Mouse (Mus musculus) gastrocnemius, adult 2 months (tissue): ENCODE measurements around the gene Olfr984. TPM values are rescaled to one million over a fixed set of nuclear protein-coding genes. Genes with fewer than 3 reads are reported as not detected.

Experiments
- DNase-seq: peaks from one replicate; pipeline ENCODE4 v3.0.0; 2022
- H3K27ac ChIP-seq: fragments of 200-600 bp; 2 replicates; pipeline ENCODE4 v1.8.1; 2022; ENCODE audit warnings: mild to moderate bottlenecking
- H3K4me3 ChIP-seq: fragments of 200-600 bp; 2 replicates; pipeline ENCODE4 v1.8.1; 2022; ENCODE audit warnings: mild to moderate bottlenecking, moderate library complexity
- CTCF ChIP-seq: fragments of 200-600 bp; IDR thresholded peaks from 2 replicates; pipeline ENCODE4 v1.8.1; 2022; ENCODE audit warnings: antibody characterized with exemption, mild to moderate bottlenecking, moderate library complexity
- intact Hi-C: fragments of 180-260 bp; cut with DNase I; formaldehyde crosslinking; loops from one replicate; pipeline ENCODE4 v1.15.1; 2025
- long read RNA-seq, 2 experiments: library from polyadenylated mRNA; stranded (forward); transcript quantifications; one replicate each; pipeline ENCODE4 v2.0.0; 2021
- total RNA-seq, 2 experiments: library from RNA; stranded (reverse); gene quantifications; 2 replicates each; pipeline ENCODE4 v1.2.3; 2021

Olfr984 gene
- total RNA-seq, result not detected
- long read RNA-seq, experiment 1, result 0 reads
- long read RNA-seq, experiment 2, result 0 reads

DNA sequence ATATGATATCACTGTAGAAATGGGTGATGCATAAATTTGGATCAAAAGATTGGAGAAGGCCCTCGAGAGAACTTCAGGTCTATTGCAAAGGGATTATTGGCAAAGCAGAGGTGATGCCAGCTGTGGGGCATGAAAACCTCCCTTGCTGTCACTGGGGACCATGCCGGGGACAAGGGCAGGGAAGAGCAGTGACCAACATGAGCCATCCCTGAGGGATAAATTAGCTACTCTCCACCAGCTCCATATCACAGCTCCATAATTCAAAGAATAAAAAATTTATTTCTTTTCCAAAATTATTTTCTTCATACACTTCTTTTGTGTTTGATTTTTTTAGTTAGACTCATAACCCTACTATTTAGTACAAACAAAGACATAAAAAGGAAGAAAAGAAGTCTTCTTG is at the start of gene Olfr984:
Gene Olfr984 (minus strand): TSS at position 101 of the 400 bp plus-strand sequence.
- Histone ChIP-seq H3K4me3 (no peak within 1 kb of the TSS), H3K27ac (no peak within 1 kb of the TSS)
- no peak for TF ChIP-seq CTCF
- intact Hi-C loops, result no loop called here
- DNase-seq, result no peak

DNA sequence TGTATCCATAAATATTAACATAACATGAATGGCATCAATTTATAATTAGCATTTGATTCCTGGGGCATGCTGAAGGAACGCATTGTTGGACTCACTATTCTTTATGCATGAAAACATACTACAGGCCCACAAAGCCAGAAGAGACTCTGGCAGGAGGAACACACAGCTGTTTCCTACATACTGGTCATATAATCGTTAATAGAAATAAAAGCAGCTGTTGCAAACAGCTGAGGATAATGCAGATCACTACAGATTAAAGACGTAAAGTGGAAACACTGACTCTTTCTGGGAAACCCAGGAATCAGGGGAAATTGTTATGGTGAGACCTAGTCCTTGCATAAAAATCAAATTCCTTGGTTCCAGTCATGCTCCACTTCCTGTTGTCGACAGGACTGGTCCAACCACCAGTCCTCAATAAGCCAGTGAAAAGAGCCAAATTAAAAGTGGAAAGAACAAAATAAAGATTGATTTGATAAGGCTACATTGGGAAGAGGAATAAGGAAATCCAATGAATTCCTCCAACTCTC is 41.2 kb upstream of the Olfr984 start:
- H3K27ac ChIP-seq, result no peak overlapping the region
- intact Hi-C loops, result no loop called here
- TF ChIP-seq CTCF, result no peak

DNA sequence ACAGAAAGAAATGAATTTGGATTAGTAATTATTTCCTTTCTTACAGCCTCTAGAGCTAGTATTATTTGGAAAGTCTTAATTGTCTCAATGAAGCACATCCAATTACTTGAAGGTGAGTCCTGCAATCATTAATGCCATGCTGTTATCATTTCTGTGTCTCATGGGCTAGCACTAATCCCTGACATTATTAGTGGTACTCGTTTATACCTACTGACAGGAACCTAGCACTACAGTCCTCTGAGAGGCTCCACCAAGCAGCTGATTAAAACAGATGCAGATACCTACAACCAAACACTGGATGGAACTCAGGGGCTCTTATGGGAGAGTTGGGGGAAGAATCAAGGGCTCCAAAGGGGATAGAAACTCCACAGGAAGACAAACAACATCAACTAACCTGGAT is 27.5 kb upstream of the Olfr984 start:
- DNase-seq, result no peak
- intact Hi-C loops, result no loop called here
- Histone ChIP-seq H3K4me3 (no peak overlapping the region), H3K27ac (no peak overlapping the region)
- no peak for TF ChIP-seq CTCF

More for the DNA sequence above, 41.2 kb upstream of the Olfr984 start:
- H3K4me3 ChIP-seq, result no peak overlapping the region
- no peak for DNase-seq

DNA sequence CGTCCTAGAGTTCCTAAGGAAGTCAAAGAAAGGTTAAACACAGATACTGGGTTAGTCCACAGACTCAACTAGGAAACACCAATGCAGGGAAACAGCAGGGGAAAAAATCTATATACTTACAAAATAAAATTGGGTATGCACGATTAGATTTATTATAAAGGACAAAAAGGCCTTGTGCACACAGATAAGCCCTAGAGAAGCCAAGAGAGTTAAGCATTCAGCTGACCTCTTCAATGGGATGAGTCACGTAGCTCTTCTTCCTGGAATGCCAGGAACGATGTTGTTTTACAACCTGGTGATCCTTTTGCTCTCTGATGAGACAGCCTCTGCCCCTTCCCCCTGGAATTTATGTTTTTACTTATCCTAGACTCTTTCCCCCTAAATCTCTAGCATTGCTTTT is 25.5 kb upstream of the Olfr984 start:
- TF ChIP-seq CTCF, result no peak
- no peak overlapping the region for H3K27ac ChIP-seq
- no peak for DNase-seq
- H3K4me3 ChIP-seq, result no peak overlapping the region
- intact Hi-C loops, result no loop called here

DNA sequence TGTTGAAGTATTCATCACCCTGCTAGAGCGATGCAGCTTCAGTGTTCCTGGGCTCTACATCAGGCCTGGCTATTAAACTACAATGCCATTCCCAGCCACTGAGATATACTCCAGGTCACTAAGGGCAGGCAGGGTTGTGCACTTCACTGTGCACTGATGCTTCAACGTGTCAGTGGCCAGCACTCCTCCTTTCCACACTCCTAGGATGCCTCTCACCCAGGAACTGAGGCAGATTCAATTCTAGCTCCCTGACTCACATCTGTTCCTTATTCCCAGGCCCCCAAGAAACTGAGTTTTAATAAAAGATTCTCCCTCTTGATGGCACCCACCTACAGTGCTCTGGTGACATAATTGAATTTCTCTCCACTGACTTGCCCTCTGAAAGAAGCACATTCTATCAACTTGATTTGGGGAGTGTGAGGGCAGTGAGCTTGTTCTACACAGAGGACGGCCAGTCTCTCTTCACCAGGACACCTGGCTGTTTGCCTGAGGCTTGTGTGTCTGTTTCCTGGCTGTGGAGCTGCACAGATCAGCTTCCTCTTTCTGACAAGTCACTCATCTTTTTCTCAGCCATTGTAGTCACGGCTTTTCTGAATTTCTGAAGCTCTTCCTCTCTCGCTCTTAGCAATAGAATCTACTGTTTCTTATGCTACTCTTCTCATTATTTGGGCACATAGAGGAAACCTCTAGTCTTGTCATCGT is 23.1 kb upstream of the Olfr984 start:
- intact Hi-C loops, result no loop called here
- no peak for TF ChIP-seq CTCF
- peak; percentile 21 for DNase-seq
- Histone ChIP-seq H3K4me3 (no peak overlapping the region), H3K27ac (no peak overlapping the region)

DNA sequence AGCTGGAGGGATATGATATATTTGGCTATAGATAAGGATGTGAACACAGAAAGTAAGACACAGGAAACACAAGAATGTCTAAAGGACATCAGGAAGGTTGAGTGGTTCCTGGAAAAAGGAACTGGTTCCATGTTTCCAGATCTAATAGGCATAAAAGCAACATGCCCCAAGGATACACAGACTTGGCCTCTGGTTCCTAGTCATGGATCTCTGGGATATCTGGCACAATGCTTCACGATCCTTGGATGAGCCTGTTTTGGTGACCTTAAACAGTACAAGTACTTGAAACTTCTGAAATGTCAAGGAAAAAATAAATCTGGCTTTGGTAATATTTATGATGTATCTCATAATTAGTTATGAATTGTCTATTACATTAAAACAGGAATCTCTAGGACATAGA is 16.6 kb upstream of the Olfr984 start:
- DNase-seq, result no peak
- TF ChIP-seq CTCF, result no peak
- intact Hi-C loops, result no loop called here
- no peak overlapping the region for H3K27ac ChIP-seq
- no peak overlapping the region for H3K4me3 ChIP-seq

DNA sequence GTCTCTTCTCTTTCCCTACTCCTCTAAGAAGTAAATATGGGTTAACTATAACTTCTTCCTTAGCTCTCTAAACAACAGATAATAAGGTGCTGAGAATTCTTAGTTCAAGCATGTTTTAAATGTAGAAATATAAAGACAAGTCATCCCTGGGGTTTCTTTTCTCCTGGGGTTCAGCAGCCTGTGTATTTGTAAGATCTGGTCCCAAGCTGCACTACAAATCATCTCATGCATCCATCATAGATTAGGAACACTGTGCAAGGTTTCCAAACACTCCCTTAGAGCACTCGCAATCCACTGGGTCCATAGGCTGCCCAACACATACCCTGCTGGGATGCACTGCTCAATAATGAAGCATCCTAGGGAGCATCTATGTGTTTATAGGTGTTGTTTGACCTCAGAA is 16.1 kb upstream of the Olfr984 start, which contains the start of gene Olfr985:
Gene Olfr985 (minus strand): TSS at position 101 of the 400 bp plus-strand sequence.
- TF ChIP-seq CTCF, result no peak
- H3K4me3 ChIP-seq, result no peak within 1 kb of the TSS
- intact Hi-C loops, result no loop called here
- no peak for DNase-seq
- no peak within 1 kb of the TSS for H3K27ac ChIP-seq

GRCm38 (mm10) chr9:40117287-40117659 is 3.3 kb upstream of the Olfr984 start:
- Histone ChIP-seq H3K27ac (peak overlapping the region; percentile 44; the same call in 1 of the 2 replicates), H3K4me3 (peak overlapping the region; percentile 48)
- no peak for DNase-seq
- TF ChIP-seq CTCF, result no peak
- intact Hi-C loops, result no loop called here

DNA sequence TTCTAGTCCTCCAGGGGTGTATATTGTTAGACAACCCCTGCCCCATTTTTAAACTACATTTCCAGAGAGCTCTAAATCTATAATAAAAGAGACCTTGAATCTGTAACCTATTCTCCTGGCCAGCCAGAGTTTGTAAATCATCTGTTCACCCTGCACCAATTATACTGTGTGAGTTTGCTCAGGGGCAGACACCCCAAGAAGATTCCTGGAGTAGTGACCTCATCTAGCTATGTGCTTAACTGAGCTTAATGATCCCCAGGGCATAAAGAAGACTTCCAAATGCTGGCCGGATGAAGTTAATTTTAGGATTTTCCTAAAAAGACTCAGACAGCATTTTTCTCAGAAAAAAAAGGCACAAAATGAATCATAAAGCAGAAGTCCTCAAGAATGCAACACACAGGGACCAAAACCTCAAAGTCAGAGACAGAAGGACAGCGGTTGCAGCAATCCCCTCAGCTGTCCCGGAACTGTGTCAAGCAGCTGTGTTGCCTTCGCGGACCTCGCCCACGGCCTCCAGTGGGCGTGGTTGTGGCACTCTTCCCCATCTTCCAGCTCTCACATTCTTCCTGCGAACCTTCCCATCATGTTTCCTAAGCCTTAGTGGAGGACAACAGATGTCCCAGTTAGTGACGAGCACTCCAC is 2.8 kb upstream of the Olfr984 start:
- intact Hi-C loops, result no loop called here
- peak overlapping the region; percentile 44; the same call in 1 of the 2 replicates for H3K27ac ChIP-seq
- DNase-seq, result peak; percentile 76

DNA sequence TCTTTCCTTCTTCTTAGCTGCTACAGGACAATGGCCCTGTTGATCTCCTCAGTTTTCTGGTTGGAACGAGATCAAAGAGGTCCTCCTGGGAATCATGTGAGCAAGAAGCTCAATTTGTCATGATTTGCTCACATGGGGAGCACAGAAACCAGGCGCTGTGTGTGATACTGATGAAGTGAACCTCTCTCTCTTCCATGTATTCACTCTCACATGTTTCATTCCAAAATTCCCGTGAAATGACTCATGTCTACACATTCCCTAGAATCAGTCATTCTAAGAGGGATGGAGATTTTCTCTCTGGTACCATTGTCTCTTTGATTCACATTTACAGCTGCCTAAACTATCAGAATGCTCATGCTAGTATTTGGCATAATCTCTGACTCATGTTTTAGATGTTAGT is 19.2 kb downstream of the Olfr984 start:
- H3K27ac ChIP-seq, result no peak overlapping the region
- no peak for DNase-seq
- intact Hi-C loops, result no loop called here
- no peak for TF ChIP-seq CTCF
- H3K4me3 ChIP-seq, result no peak overlapping the region

More for the DNA sequence above, 2.8 kb upstream of the Olfr984 start:
- no peak for TF ChIP-seq CTCF
- peak overlapping the region; percentile 48 for H3K4me3 ChIP-seq

DNA sequence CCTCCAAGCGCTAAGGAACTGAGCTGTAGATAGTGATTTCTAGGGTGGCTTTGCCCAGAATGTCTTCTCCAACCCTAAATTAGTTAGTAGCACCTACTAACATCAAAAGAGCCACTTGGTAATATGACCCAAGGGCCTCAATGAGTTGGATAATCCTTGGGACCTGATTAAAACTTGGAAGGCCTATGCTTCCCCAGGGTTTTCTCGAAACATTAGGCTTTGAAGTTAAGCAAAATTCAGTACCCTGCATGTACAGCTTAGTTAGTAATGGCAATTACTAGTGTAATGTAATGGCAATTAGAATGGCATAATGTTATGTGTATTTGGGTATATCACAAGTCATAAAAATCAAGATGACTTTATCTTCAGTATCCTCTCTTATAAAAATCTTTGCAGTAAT is 20.5 kb downstream of the Olfr984 start, which contains the start of gene Olfr983:
Gene Olfr983 (minus strand): TSS at position 101 of the 400 bp plus-strand sequence.
- Histone ChIP-seq H3K4me3 (no peak within 1 kb of the TSS), H3K27ac (no peak within 1 kb of the TSS)
- DNase-seq, result no peak
- TF ChIP-seq CTCF, result no peak
- intact Hi-C loops, result no loop called here

DNA sequence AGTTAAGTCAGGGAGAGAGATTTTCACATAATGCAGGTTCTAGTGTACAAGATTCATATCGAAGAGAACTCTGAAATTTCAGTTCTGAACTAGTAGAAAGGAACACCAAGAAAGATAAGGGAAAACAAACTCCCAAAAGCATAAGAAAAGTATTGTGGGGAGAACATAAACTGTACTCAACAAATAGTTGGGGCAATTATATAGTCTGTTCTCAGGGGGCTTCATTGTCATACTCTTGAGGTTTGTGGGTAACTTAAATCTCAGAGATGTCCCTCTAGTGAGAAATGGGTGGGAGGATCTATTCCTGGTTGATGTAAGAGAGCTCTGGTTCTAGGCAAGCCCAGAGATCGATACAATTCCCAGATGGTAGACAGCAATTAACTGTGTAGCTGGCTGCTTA is 40.5 kb downstream of the Olfr984 start, which contains the start of gene Olfr982:
Gene Olfr982 (plus strand): TSS at position 301 of the 400 bp plus-strand sequence.
- DNase-seq, result no peak
- no peak for TF ChIP-seq CTCF
- H3K4me3 ChIP-seq, result no peak within 1 kb of the TSS
- intact Hi-C loops, result no loop called here
- H3K27ac ChIP-seq, result no peak within 1 kb of the TSS

DNA sequence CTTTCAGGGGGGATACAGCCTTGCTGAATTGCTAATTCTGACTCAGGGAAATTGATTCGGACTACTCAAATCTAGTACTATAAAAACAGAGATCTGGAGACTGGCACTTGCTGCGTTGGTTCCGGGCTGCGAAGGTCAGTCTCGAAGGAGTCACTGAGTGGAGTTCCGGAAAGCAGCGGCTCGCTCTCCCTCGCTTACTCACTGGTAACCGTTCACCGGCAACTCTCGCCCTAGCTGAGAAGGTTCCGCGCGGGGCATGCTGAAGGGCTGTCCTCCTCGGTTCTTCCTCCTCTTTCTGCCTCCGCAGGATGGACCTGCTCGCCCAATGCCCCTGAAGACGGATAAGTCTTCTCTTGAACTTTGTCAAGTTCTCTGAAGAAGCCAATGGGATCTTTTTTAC is 63.9 kb downstream of the Olfr984 start:
- Histone ChIP-seq H3K27ac (no peak overlapping the region), H3K4me3 (no peak overlapping the region)
- intact Hi-C loops, result no loop called here
- no peak for TF ChIP-seq CTCF
- DNase-seq, result no peak

Other genes with a start within 250 kb of the Olfr984 start
- not detected for gene Olfr972, start 247.8 kb downstream of the Olfr984 start, total RNA-seq
- not detected for gene Olfr229, start 206.9 kb downstream of the Olfr984 start, total RNA-seq
- not detected for gene Olfr974, start 176.7 kb downstream of the Olfr984 start, total RNA-seq
- not detected for gene Olfr975, start 162.2 kb downstream of the Olfr984 start, total RNA-seq
- not detected for gene Olfr976, start 153.1 kb downstream of the Olfr984 start, total RNA-seq
- gene Olfr978, start 122.1 kb downstream of the Olfr984 start, total RNA-seq, result not detected
- not detected for gene Olfr979, start 110.7 kb downstream of the Olfr984 start, total RNA-seq
- not detected for gene Olfr980, start 104.6 kb downstream of the Olfr984 start, total RNA-seq
- gene Olfr981, start 92.7 kb downstream of the Olfr984 start, total RNA-seq, result not detected
- gene Olfr982, start 40.4 kb downstream of the Olfr984 start, total RNA-seq, result not detected
- not detected for gene Olfr983, start 20.6 kb downstream of the Olfr984 start, total RNA-seq
- not detected for gene Olfr985, start 16.0 kb upstream of the Olfr984 start, total RNA-seq
- not detected for gene Tmem225, start 33.9 kb upstream of the Olfr984 start, total RNA-seq
- gene Olfr986, start 66.7 kb upstream of the Olfr984 start, total RNA-seq, result not detected
- gene Zfp202, start 78.1 kb upstream of the Olfr984 start, total RNA-seq, result 1 to 10 TPM; 1.4 to 1.8 TPM
- gene Scn3b, start 155.0 kb upstream of the Olfr984 start, total RNA-seq, result 1 to 10 TPM in 1 of 2 experiments, under 1 TPM in 1; 0.64 to 2.4 TPM